Mouse (Mus musculus) intestine, postnatal 0 days (tissue): Measurements from ENCODE around the gene Cdk5r2. TPM values are rescaled to one million over a fixed set of nuclear protein-coding genes. Genes with fewer than 3 reads are reported as not detected.
A peak's percentile ranks its signal among the peaks of the same experiment; 100 is the strongest.

Experiments
- ATAC-seq: fragments of 200-750 bp; cut with Nextera tagmentation; 2 replicates; pipeline ENCODE4 v1.8.0; 2017; ENCODE audit warnings: mild to moderate bottlenecking, moderate TSS enrichment, moderate library complexity
- H3K27ac ChIP-seq: fragments of 300-500 bp; sonication (generic); 2 replicates; pipeline ENCODE4 v1.5.1; 2014; ENCODE audit warnings: mild to moderate bottlenecking, low read depth, low read length, moderate library complexity
- H3K27me3 ChIP-seq: fragments of 300-500 bp; sonication (generic); replicated peaks from 2 replicates; pipeline ENCODE4 v1.6.1; 2014; ENCODE audit warnings: low read length, mixed read lengths; ENCODE audit not compliant: control insufficient read depth, insufficient read depth
- H3K36me3 ChIP-seq: fragments of 300-500 bp; sonication (generic); 2 replicates; pipeline ENCODE4 v1.6.1; 2014; ENCODE audit warnings: mild to moderate bottlenecking, moderate library complexity; ENCODE audit not compliant: control insufficient read depth, insufficient read depth
- H3K4me1 ChIP-seq: fragments of 300-500 bp; sonication (generic); replicated peaks from 2 replicates; pipeline ENCODE4 v1.6.1; 2014; ENCODE audit warnings: antibody characterized with exemption, low read length, mixed read lengths; ENCODE audit not compliant: control insufficient read depth, insufficient read depth
- H3K4me2 ChIP-seq: fragments of 300-500 bp; sonication (generic); replicated peaks from 2 replicates; pipeline ENCODE4 v1.6.1; 2014; ENCODE audit warnings: low read depth, mild to moderate bottlenecking, moderate library complexity
- H3K4me3 ChIP-seq: fragments of 300-500 bp; sonication (generic); 2 replicates; pipeline ENCODE4 v1.5.1; 2014; ENCODE audit warnings: low read depth, low read length
- H3K9ac ChIP-seq: fragments of 300-500 bp; sonication (generic); 2 replicates; pipeline ENCODE4 v1.6.1; 2014; ENCODE audit warnings: mild to moderate bottlenecking, low read depth, low read length
- H3K9me3 ChIP-seq: fragments of 300-500 bp; sonication (generic); 2 replicates; pipeline ENCODE4 v1.6.1; 2016; ENCODE audit warnings: mixed run types; ENCODE audit not compliant: control insufficient read depth
- CTCF ChIP-seq: sonication (generic); IDR thresholded peaks from 2 replicates; pipeline ENCODE4 v1.5.1; 2016; ENCODE audit warnings: low read depth, mild to moderate bottlenecking, control low read depth, antibody characterized with exemption, moderate library complexity
- WGBS: fragments of 180-500 bp; shearing (Covaris S2); extraction: QIAGEN DNeasy Blood & Tissue Kit; methylation state at CpG from one replicate; pipeline ENCODE4 v1.1.7; 2014; 5-methylcytosine and 5-hydroxymethylcytosine counted together
- polyA plus RNA-seq: library from polyadenylated mRNA; unstranded; fragments of >200 nt; fragmentation: Nextera tagmentation; extraction: Ambion mirVana; gene quantifications from 2 replicates; pipeline ENCODE4 v1.2.1, GENCODE M21; 2015

Gene Cdk5r2
- polyA plus RNA-seq, 1 experiment from 2014 or later = 0.29 TPM

- no peaks in the 10 kb centered on the region for H3K9me3 ChIP-seq
- 41% methylated on average over 6 of the region's 6 CpGs for WGBS
Observed at GRCm38 (mm10) chr1:74859223-74859984, 4.7 kb downstream of the Cdk5r2 start.

GRCm38 (mm10) chr1:74861783-74862182 lies 7.0 kb downstream of the Cdk5r2 start:
- ATAC-seq = no peak
- no peak overlapping the region for H3K4me2 ChIP-seq

More at GRCm38 (mm10) chr1:74859223-74859984, 4.7 kb downstream of the Cdk5r2 start:
- H3K4me3 ChIP-seq = no peak overlapping the region
- no peak for ATAC-seq
- H3K27me3 ChIP-seq = peaks cover 54% of the 10 kb centered on the region
- TF ChIP-seq CTCF = no peak
- H3K9ac ChIP-seq = no peak overlapping the region
- 0 out of 2 replicates have a peak, but pooled peaks cover 7% of the 10 kb centered on the region for H3K4me1 ChIP-seq
- H3K4me2 ChIP-seq = no peak overlapping the region
- no peak overlapping the region for H3K27ac ChIP-seq
- no peaks in the 10 kb centered on the region for H3K36me3 ChIP-seq

DNA sequence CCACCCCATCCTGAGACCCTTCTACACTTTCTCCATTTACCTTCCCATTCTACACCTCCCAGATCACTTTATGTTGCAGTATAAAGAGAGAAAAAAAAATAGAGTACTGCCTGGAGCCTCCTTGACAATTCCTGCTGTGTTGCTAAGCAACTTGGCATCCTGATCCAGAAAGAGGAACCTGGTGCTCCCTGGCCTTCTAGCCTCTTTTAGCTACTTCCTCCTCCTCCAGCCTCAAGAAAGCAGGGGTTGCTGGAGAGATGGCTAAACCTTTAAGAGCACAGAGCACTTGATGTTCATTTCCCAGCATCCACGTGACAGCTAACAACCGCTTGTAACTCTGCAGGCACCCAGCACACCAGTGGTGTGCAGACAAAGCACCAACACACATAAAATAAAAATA lies 17.5 kb downstream of the Cdk5r2 start:
- no peak for TF ChIP-seq CTCF
- no peak overlapping the region for H3K27ac ChIP-seq
- no peak overlapping the region for H3K4me2 ChIP-seq
- H3K9me3 ChIP-seq = no peaks in the 10 kb centered on the region
- WGBS = 64% methylated on average over 2 of the region's 2 CpGs
- H3K4me3 ChIP-seq = no peak overlapping the region
- H3K9ac ChIP-seq = no peak overlapping the region
- peaks cover 3% of the 10 kb centered on the region; the same call in 1 of the 2 replicates for H3K27me3 ChIP-seq
- no peaks in the 10 kb centered on the region for H3K36me3 ChIP-seq
- no peak for ATAC-seq
- H3K4me1 ChIP-seq = no peaks in the 10 kb centered on the region

More at GRCm38 (mm10) chr1:74861783-74862182, 7.0 kb downstream of the Cdk5r2 start:
- Histone ChIP-seq H3K9me3 (no peaks in the 10 kb centered on the region), H3K27me3 (peaks cover 31% of the 10 kb centered on the region), H3K4me3 (no peak overlapping the region), H3K36me3 (no peaks in the 10 kb centered on the region), H3K27ac (no peak overlapping the region), H3K4me1 (0 out of 2 replicates have a peak, but pooled peaks cover 2% of the 10 kb centered on the region), H3K9ac (no peak overlapping the region)
- no peak for TF ChIP-seq CTCF

GRCm38 (mm10) chr1:74877199-74877598 lies 22.5 kb downstream of the Cdk5r2 start:
- TF ChIP-seq CTCF = no peak
- Histone ChIP-seq H3K4me3 (no peak overlapping the region), H3K27me3 (peaks cover 22% of the 10 kb centered on the region), H3K4me2 (no peak overlapping the region), H3K9me3 (no peaks in the 10 kb centered on the region), H3K27ac (no peak overlapping the region), H3K4me1 (no peaks in the 10 kb centered on the region), H3K9ac (no peak overlapping the region), H3K36me3 (no peaks in the 10 kb centered on the region)
- 43% methylated on average over 3 of the region's 3 CpGs for WGBS
- ATAC-seq = no peak

DNA sequence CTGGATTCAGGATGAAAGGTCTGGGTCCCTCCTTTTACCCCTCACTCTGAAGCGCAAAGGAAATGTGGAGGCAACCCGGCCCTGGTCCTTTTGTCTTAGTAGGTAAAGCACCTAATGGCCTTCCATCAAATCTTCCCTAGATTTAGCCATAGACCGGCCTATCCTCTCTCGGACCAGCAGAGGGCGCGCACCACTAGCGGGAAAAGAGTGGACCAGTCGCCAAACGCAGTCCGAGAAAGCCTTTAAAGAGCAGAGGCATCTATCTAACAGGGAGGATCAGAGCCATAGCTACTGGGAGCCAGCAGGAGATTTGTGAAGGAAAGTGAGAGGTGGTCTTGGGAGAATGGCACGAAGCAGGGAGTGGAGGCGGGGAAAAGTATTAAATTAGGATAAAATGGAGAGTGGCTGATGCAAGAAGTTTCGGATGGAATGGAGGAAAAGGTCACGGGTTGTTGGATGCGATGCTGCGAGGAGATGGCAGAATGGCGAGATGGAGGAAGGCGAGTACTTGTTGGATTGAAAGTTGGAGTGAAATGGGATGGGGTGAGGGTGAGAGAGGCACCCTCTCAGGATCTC lies 26.1 kb downstream of the Cdk5r2 start:
- Histone ChIP-seq H3K4me2 (no peak overlapping the region), H3K9ac (no peak overlapping the region), H3K36me3 (no peaks in the 10 kb centered on the region), H3K4me1 (no peaks in the 10 kb centered on the region), H3K9me3 (no peaks in the 10 kb centered on the region), H3K27me3 (peaks cover 59% of the 10 kb centered on the region), H3K27ac (no peak overlapping the region), H3K4me3 (no peak overlapping the region)
- 3% methylated on average over 18 of the region's 18 CpGs for WGBS
- no peak for ATAC-seq
- TF ChIP-seq CTCF = peak; percentile 92

DNA sequence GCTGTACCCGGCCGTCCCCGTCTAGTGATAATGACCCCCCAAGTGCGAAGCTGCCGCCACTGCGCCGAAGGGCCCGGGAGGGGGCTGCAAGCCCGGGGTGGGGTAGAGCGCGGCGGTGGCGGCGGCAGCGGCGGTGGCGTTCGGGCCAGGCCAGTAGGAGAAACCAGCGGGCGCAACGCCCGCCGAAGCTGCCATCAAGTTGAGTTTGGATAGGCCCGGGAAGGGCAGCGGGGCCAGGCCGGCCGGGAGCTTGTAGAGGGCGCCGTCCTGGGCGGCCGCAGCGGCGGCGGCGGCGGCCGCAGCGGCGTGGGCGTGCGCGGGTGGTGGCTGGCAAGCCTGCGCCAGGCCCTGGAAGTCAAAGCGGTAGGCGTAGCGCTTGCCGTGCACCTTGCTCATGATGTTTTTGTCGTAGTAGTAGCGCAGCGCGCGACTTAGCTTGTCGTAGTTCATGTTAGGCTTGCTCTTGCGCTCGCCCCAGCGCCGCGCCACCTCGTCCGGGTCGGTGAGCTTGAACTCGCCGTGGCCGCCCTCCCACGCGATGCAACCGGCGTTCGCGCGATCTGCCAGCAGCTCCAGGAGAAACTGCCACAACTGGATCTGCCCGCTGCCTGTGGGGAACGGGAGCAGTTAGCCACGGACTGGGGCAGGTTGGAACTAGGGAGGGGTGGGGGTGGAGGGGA lies 27.5 kb downstream of the Cdk5r2 start:
- H3K4me1 ChIP-seq = no peaks in the 10 kb centered on the region
- no peak overlapping the region for H3K9ac ChIP-seq

More for the DNA sequence above, 27.5 kb downstream of the Cdk5r2 start:
- Histone ChIP-seq H3K27me3 (peaks cover 72% of the 10 kb centered on the region), H3K4me3 (peak overlapping the region; percentile 37), H3K27ac (no peak overlapping the region), H3K9me3 (no peaks in the 10 kb centered on the region), H3K36me3 (no peaks in the 10 kb centered on the region), H3K4me2 (peak overlapping the region; percentile 61)
- no peak for TF ChIP-seq CTCF
- no peak for ATAC-seq
- under 1% methylated on average over 73 of the region's 74 CpGs for WGBS
